Mouse (Mus musculus) mouse trophoblast stem cell (cell line): ENCODE data around the gene Aven.

Experiments used
- in situ Hi-C, 2 experiments: fragments of 300-500 bp; cut with MseI, MboI; formaldehyde crosslinking; loops; 2 replicates in 1 of 2; 3 replicates in 1 of 2; pipeline ENCODE4 v1.15.1; 2025

Aven gene

DNA sequence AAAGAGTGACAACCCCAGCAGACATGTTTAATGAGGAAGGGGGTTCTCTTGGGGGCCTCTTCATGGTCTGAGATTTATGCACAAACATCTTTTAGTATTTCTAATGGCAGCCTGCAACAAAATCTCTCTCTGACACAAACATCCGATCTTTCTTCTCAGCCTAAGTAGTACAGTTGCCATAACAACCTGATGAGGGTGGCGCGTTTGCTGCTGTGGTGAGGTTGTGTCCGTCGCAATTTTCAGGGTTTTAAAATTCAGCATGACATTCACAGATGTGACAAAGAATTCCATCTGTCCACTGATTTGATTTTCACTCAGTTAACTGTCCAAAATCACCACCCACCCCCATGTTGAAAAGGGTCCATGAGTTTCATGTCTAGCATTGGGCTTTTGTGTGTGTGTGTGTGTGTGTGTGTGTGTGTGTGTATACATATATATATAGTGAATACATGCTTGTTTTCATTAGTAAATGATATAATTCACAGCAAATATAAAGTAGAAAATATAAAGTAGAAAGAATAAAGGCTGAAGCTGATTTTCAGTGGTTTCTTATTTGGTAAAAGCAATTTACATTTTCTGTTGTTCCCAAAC lies 49.0 kb downstream of the Aven start:
- in situ Hi-C loops: no loop called here

- in situ Hi-C loops: no loop called here
Observed at GRCm38 (mm10) chr2:112556527-112556926, 63.8 kb downstream of the Aven start.

- in situ Hi-C loops: no loop called here
Observed at GRCm38 (mm10) chr2:112557453-112557852, 64.7 kb downstream of the Aven start.

- in situ Hi-C loops: no loop called here
Observed at GRCm38 (mm10) chr2:112561549-112561948, 68.8 kb downstream of the Aven start.

DNA sequence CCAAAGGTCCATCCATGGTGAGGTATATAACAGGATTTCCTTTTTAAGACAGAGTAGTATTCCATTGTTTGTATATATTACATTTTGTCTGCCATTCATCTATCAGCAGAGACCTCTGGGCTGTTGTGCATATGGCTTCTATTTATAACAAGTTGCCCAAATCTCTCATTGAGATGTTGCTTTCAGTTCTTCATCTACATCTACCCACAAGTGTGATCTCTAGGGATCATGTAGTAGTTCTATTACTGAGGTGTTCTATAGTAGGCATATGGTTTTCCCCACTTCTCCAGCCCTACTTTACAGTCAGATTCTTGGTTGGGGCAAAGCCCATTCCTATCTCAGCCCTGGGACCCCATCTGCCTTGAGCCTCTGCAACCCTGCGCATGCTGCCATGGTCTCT lies 72.3 kb downstream of the Aven start:
- in situ Hi-C loops: no loop called here

GRCm38 (mm10) chr2:112566290-112567085 lies 73.7 kb downstream of the Aven start:
- in situ Hi-C loops: no loop called here

- in situ Hi-C loops: no loop called here
Observed at GRCm38 (mm10) chr2:112567786-112568185, 75.0 kb downstream of the Aven start.

GRCm38 (mm10) chr2:112590985-112591384 lies 98.2 kb downstream of the Aven start:
- in situ Hi-C loops: no loop called here

- in situ Hi-C loops: no loop called here
Observed at GRCm38 (mm10) chr2:112591451-112591871, 98.7 kb downstream of the Aven start.

DNA sequence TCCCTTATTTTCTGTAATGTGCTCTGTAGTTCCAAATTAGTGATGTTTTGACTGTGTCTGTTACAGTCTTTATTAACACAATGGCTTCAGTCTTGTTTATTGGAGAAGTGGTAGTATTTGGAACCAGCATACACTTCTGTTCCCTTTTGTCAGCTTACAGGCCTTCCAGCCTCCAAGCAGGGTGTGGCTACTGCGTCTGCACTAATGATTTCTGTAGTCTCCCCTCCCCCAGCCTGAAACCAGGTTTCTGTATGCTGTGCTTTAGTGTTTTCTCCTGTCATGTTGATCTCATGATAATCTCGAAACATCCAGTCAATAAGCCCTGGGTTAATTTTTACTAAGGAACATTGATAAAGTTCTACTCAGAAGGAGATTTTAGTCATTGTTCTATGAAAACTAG lies 100.6 kb downstream of the Aven start:
- in situ Hi-C loops: no loop called here

DNA sequence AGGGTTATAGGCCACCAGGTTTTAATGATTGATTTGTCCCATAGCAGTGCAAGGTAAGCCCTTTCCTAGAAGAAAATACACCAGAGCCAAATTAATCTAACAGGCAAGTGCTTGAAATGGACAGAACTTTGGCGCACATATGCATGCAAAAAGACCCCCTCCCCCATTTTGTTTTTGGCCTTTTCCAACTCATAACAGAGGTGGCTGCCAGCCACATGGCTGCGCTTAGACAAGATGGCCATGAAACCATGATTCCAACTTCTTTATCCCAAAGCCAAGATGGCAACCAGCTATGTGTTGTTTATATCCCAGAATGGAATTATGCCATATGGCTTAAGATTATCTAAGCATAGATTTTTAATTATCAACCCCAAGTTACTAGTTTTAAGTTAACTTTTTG lies 101.0 kb downstream of the Aven start:
- in situ Hi-C loops: no loop called here

GRCm38 (mm10) chr2:112595807-112596206 lies 103.0 kb downstream of the Aven start:
- in situ Hi-C loops: no loop called here

- in situ Hi-C loops: no loop called here
Observed at GRCm38 (mm10) chr2:112596415-112596814, 103.7 kb downstream of the Aven start.

DNA sequence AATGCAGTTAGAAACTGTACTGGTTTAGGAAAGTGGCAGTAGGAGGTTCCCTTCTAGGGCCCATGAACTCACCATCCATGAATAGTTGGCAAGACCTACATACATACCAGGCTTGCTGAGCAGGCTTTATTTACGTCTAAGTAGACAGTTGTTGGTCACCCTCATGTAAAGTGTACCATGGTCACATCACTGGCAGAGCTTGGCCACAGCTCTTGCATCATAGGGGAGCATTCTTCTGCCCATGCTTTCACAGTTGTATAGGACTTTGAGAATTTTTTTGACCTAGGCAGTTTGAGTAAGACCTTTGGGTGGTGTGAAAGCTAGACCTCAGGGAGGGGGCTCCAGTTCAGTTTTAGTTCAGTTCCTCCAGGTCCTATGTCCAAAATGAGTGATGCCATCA lies 104.3 kb downstream of the Aven start:
- in situ Hi-C loops: no loop called here

DNA sequence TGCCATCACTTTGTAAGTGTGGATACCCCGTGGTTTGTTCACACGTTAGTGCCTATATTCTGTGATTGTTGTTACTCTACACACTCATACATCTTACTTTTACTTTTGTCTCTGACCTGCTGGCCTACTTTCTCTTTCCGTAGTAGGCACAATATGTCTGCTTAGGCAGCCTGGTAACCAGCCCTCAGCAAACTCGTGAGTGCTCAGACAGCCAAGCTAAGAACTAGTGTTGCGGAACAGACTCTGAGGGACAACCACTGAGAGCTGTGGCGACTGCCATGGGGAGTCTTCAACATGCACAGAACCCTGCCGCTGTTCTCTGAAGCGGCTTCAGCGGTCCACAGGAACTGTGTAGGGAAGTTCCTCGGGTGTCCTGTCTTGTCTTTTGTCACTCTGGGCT lies 107.5 kb downstream of the Aven start:
- in situ Hi-C loops: no loop called here

GRCm38 (mm10) chr2:112602487-112602886 lies 109.7 kb downstream of the Aven start:
- in situ Hi-C loops: no loop called here

- in situ Hi-C loops: no loop called here
Observed at GRCm38 (mm10) chr2:112606536-112606935, 113.8 kb downstream of the Aven start.

GRCm38 (mm10) chr2:112612628-112613027 lies 119.9 kb downstream of the Aven start:
- in situ Hi-C loops: no loop called here

- in situ Hi-C loops: no loop called here
Observed at GRCm38 (mm10) chr2:112614375-112614774, 121.6 kb downstream of the Aven start.

DNA sequence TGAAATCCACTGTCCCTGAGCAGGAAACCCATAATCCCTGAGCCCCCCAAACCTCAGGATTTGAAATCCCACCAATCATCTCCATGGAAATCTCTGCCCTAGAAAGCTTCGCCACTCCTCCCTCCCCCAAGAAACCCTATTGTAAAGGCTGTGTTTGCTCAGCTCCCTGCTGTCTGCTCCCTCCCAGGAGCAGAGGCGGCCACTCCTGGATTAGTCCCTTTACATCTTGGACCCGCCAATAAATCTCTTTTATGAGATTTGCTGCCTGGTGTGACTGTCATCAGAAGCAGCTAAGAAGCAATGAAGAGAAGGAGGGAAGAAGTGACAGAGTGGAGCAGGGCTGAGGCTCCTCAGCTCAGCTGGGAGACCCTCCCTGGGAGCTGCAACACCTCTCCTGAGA lies 124.4 kb downstream of the Aven start:
- in situ Hi-C loops: no loop called here

DNA sequence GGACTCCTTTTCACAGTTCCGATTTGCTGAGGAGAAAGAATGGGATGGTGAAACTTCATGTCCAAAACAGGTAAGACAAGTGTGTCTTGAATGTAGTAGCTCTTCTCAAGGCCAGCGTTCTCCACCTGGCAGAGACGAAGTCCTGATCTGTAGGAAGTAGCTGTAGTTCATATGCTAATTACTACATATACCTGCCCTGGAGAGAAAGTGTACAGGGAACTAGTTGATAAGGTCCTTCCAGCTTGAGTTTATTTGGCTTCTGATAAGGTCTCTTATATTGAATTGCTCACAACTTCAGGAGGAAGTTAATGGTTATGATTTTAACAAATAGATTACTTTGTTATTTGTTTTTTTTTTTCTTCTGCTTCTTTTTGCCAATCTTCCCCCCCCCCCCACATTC lies 132.4 kb downstream of the Aven start:
- in situ Hi-C loops: no loop called here

DNA sequence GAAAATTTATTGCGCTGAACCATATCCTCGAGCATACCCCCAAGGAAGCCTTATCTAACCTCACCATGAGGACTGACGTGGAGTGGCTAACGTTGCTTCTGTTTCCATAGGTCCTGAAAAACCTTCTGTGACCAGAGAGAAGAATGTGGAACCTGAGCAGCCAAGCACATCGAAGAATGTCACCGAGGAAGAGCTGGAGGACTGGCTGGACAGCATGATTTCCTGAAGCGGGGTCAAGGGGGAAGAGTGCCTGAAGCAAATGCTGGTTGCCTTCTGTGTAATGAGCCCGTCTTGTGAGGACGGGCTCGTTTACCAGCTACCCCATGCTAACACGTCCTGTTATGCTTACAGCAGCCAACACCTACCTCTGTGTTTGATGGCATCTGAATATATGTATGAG lies 137.9 kb downstream of the Aven start:
- in situ Hi-C loops: no loop called here

- in situ Hi-C loops: no loop called here
Observed at GRCm38 (mm10) chr2:112632536-112632935, 139.8 kb downstream of the Aven start.
